Mouse (Mus musculus) G1E (cell line): ENCODE data around the gene Hmox2. TPM values are rescaled to one million over a fixed set of nuclear protein-coding genes. Genes with fewer than 3 reads are reported as not detected.
A peak's percentile ranks its signal among the peaks of the same experiment; 100 is the strongest.

Experiments
- ATAC-seq: 2 replicates; pipeline ENCODE4 v1.8.0; 2016; ENCODE audit warnings: mild to moderate bottlenecking; ENCODE audit not compliant: insufficient number of reproducible peaks, poor library complexity, low FRiP score, severe bottlenecking; ENCODE audit errors: extremely low read depth
- DNase-seq: peaks from one replicate; pipeline ENCODE4 v3.0.0; 2012; ENCODE audit warnings: low spot score
- H3K27me3 ChIP-seq: 2 replicates; pipeline ENCODE4 v1.6.1; 2012; ENCODE audit warnings: mild to moderate bottlenecking, low read length, inconsistent platforms; ENCODE audit not compliant: insufficient read depth
- H3K36me3 ChIP-seq: replicated peaks from 2 replicates; pipeline ENCODE3; 2012; ENCODE audit warnings: mild to moderate bottlenecking, inconsistent platforms
- H3K4me1 ChIP-seq: 2 replicates; pipeline ENCODE4 v1.6.1; 2012; ENCODE audit warnings: low read depth, low read length, inconsistent platforms, mixed read lengths; ENCODE audit not compliant: insufficient read depth
- H3K4me3 ChIP-seq: 2 replicates; pipeline ENCODE4 v1.5.1; 2012; ENCODE audit warnings: low read depth, mild to moderate bottlenecking, inconsistent platforms, low read length, moderate library complexity, mixed read lengths
- H3K9me3 ChIP-seq: replicated peaks from 2 replicates; pipeline ENCODE4 v1.6.1; 2012; ENCODE audit warnings: inconsistent platforms
- CTCF ChIP-seq: IDR thresholded peaks from 2 replicates; pipeline ENCODE4 v1.5.1; 2012; ENCODE audit warnings: low read depth, low read length, inconsistent platforms, mixed read lengths
- GATA1 ChIP-seq: IDR thresholded peaks from 2 replicates; pipeline ENCODE4 v1.6.1; 2012; ENCODE audit warnings: borderline replicate concordance, low read length, inconsistent platforms, mixed read lengths
- GATA2 ChIP-seq: IDR thresholded peaks from 2 replicates; pipeline ENCODE4 v1.6.1; 2012; ENCODE audit warnings: low read depth, low read length, inconsistent platforms, borderline replicate concordance
- POLR2AphosphoS5 ChIP-seq: IDR thresholded peaks from 2 replicates; pipeline ENCODE4 v1.6.1; 2012; ENCODE audit warnings: low read depth, low read length, inconsistent platforms; ENCODE audit not compliant: insufficient replicate concordance
- TAL1 ChIP-seq: conservative IDR thresholded peaks from 2 replicates; pipeline ENCODE4 v1.6.1; 2012; ENCODE audit warnings: low read depth, low read length, inconsistent platforms, mixed read lengths
- polyA plus RNA-seq: library from polyadenylated mRNA; stranded (reverse); fragments of >175 nt; gene quantifications from 2 replicates; pipeline ENCODE4 v1.2.3, GENCODE M21; 2012
- total RNA-seq, 2 experiments: library from RNA; stranded (forward) in 1 of 2; stranded (reverse) in 1 of 2; fragments of 200-1000 nt in 1 of 2; fragments of >200 nt in 1 of 2; fragmentation: Nextera tagmentation in 1 of 2; gene quantifications; 2 replicates each; pipeline ENCODE4 v1.2.3; 2014 to 2017

Gene Hmox2
- total and polyA plus RNA-seq, 3 experiments, result 2.3 to 43.0 (median 37.2) TPM

- DNase-seq (no peak), ATAC-seq (no peak)
- H3K9me3 ChIP-seq, result no peaks in the 10 kb centered on the region
- H3K4me1 ChIP-seq, result peaks cover 25% of the 10 kb centered on the region
- TF ChIP-seq POLR2AphosphoS5 (no peak), GATA2 (no peak), CTCF (no peak), GATA1 (no peak), TAL1 (no peak)
- peak overlapping the region; percentile 85 for H3K4me3 ChIP-seq
- peaks cover 10% of the 10 kb centered on the region for H3K36me3 ChIP-seq
- no peaks in the 10 kb centered on the region; the same call in 1 of the 2 replicates for H3K27me3 ChIP-seq
These were observed 63.2 kb downstream of the Hmox2 start for GRCm38 (mm10) chr16:4789311-4789768.

DNA sequence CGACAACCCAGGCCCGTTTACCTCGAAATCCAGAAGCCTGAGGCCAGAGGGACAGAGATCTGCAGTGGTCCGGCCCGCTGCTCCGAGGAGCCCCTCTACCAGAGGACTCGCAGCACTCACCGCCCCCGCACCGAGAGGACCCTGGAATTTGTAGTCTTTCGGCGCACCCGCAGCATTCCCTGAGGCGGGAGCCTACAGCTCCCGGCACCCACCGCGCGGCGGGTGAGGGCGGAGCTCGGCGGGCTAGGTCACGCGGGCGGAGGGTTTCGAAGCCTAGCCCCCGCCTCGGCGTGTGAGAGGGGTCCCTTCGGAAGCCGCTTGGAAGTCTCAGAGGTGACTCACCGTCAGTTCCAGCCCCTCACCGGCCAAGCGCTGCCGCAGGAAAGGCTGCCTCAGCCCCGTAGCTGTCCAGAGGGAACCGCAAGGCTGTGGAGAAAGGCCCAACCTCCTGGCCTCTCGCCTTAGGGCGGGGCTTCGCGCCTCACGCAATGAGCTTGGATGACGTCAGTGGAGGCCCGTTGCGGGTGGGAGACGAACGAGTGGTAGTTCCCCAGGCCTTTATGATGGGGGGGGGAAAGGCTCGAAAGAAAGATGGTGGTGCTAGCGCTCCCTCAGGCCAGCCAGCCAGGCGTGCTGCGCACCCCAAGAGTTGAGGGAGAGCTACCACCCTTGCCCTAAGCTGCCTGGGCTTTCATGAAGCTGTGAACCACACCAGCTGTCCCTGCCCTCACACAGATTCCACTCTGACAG lies 63.8 kb downstream of the Hmox2 start, which contains the start of gene Cdip1:
Cdip1 (minus strand) TSS at position 483 of the 750 bp plus-strand sequence.
- peak; percentile 76 for DNase-seq
- Histone ChIP-seq H3K4me1 (peaks cover 25% of the 10 kb centered on the region), H3K4me3 (peak within 1 kb of the TSS; percentile 85), H3K27me3 (no peaks in the 10 kb centered on the region; the same call in 1 of the 2 replicates), H3K36me3 (peaks cover 7% of the 10 kb centered on the region), H3K9me3 (no peaks in the 10 kb centered on the region)
- TF ChIP-seq TAL1 (no peak), GATA2 (no peak), GATA1 (no peak), POLR2AphosphoS5 (no peak), CTCF (no peak)
- ATAC-seq, result peak; percentile 83

DNA sequence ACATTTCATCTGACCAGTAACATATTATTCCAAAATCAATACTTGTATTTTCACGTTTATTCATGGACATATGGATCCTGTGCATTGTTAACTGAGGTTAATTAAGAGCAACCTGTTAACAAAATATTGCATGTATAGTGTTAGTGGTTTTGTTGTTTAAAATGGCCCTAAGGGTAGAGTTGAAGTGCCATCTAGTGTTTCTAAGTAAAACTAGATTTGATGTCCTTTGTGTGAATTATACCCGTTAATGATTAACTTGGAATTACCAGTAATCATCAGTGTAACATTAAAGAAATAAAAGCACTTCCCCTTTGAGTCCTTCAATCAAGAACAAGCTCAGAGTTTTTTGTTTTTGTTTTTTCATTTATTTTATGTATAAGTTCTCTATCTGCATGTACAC lies 65.2 kb downstream of the Hmox2 start:
- TF ChIP-seq TAL1 (no peak), GATA1 (no peak), GATA2 (no peak), CTCF (no peak), POLR2AphosphoS5 (no peak)
- Histone ChIP-seq H3K4me3 (no peak overlapping the region), H3K27me3 (peaks cover 3% of the 10 kb centered on the region), H3K36me3 (peaks cover 5% of the 10 kb centered on the region), H3K4me1 (peaks cover 25% of the 10 kb centered on the region), H3K9me3 (no peaks in the 10 kb centered on the region)
- ATAC-seq, result no peak
- DNase-seq, result no peak

GRCm38 (mm10) chr16:4796631-4797030 lies 70.5 kb downstream of the Hmox2 start:
- Histone ChIP-seq H3K4me1 (no peaks in the 10 kb centered on the region), H3K9me3 (no peaks in the 10 kb centered on the region), H3K27me3 (peaks cover 3% of the 10 kb centered on the region), H3K36me3 (no peaks in the 10 kb centered on the region), H3K4me3 (no peak overlapping the region)
- ATAC-seq (no peak), DNase-seq (no peak)
- TF ChIP-seq POLR2AphosphoS5 (no peak), GATA2 (no peak), TAL1 (no peak), GATA1 (no peak), CTCF (no peak)

Other genes starting within 250 kb of the Hmox2 start
- 5.9 and 8.6 TPM in 2 replicates for gene Srl, start 184.5 kb upstream of the Hmox2 start, total RNA-seq (2014; fragmentation: Nextera tagmentation)
- 5.3 and 8.5 TPM in 2 replicates for gene Srl, start 184.5 kb upstream of the Hmox2 start, total RNA-seq (2017)
- gene Srl, start 184.5 kb upstream of the Hmox2 start, polyA plus RNA-seq, result 2.3 and 3.5 TPM in 2 replicates
- gene Tfap4, start 166.5 kb upstream of the Hmox2 start, total RNA-seq (2014; fragmentation: Nextera tagmentation), result 46.3 and 69.0 TPM in 2 replicates
- gene Tfap4, start 166.5 kb upstream of the Hmox2 start, total RNA-seq (2017), result 23.2 and 26.0 TPM in 2 replicates
- 81.1 and 87.0 TPM in 2 replicates for gene Tfap4, start 166.5 kb upstream of the Hmox2 start, polyA plus RNA-seq
- 2.6 and 2.8 TPM in 2 replicates for gene Glis2, start 131.6 kb upstream of the Hmox2 start, total RNA-seq (2014; fragmentation: Nextera tagmentation)
- 1.0 and 1.2 TPM in 2 replicates for gene Glis2, start 131.6 kb upstream of the Hmox2 start, total RNA-seq (2017)
- 2.6 and 3.0 TPM in 2 replicates for gene Glis2, start 131.6 kb upstream of the Hmox2 start, polyA plus RNA-seq
- gene Pam16, start 101.4 kb upstream of the Hmox2 start, total RNA-seq (2014; fragmentation: Nextera tagmentation), result 65.3 and 70.0 TPM in 2 replicates
- gene Pam16, start 101.4 kb upstream of the Hmox2 start, total RNA-seq (2017), result 41.7 and 48.3 TPM in 2 replicates
- gene Pam16, start 101.4 kb upstream of the Hmox2 start, polyA plus RNA-seq, result 35.3 and 51.6 TPM in 2 replicates
- 0.30 TPM in 1 of 2 replicates, not detected in the other for gene Vasn, start 86.4 kb upstream of the Hmox2 start, total RNA-seq (2014; fragmentation: Nextera tagmentation)
- 0.05 and 0.12 TPM in 2 replicates for gene Vasn, start 86.4 kb upstream of the Hmox2 start, total RNA-seq (2017)
- 0.03 and 0.04 TPM in 2 replicates for gene Vasn, start 86.4 kb upstream of the Hmox2 start, polyA plus RNA-seq
- gene Dnaja3, start 86.4 kb upstream of the Hmox2 start, total RNA-seq (2014; fragmentation: Nextera tagmentation), result 53.1 and 56.1 TPM in 2 replicates
- gene Dnaja3, start 86.4 kb upstream of the Hmox2 start, total RNA-seq (2017), result 63.5 and 73.2 TPM in 2 replicates
- 23.9 and 33.1 TPM in 2 replicates for gene Dnaja3, start 86.4 kb upstream of the Hmox2 start, polyA plus RNA-seq
- 74.9 and 94.3 TPM in 2 replicates for gene Coro7, start 46.6 kb upstream of the Hmox2 start, total RNA-seq (2014; fragmentation: Nextera tagmentation)
- gene Coro7, start 46.6 kb upstream of the Hmox2 start, total RNA-seq (2017), result 33.0 and 34.8 TPM in 2 replicates
- gene Coro7, start 46.6 kb upstream of the Hmox2 start, polyA plus RNA-seq, result 159 and 205 TPM in 2 replicates
- gene Nmral1, start 7.0 kb upstream of the Hmox2 start, total RNA-seq (2014; fragmentation: Nextera tagmentation), result 32.9 and 33.3 TPM in 2 replicates
- gene Nmral1, start 7.0 kb upstream of the Hmox2 start, total RNA-seq (2017), result 33.8 and 34.8 TPM in 2 replicates
- gene Nmral1, start 7.0 kb upstream of the Hmox2 start, polyA plus RNA-seq, result 7.3 and 13.0 TPM in 2 replicates
- gene Cdip1, start 63.9 kb downstream of the Hmox2 start, total RNA-seq (2014; fragmentation: Nextera tagmentation), result 12.6 and 16.2 TPM in 2 replicates
- 11.4 and 12.0 TPM in 2 replicates for gene Cdip1, start 63.9 kb downstream of the Hmox2 start, total RNA-seq (2017)
- 25.5 and 31.9 TPM in 2 replicates for gene Cdip1, start 63.9 kb downstream of the Hmox2 start, polyA plus RNA-seq
- gene 4930562C15Rik, start 109.1 kb downstream of the Hmox2 start, total RNA-seq (2014; fragmentation: Nextera tagmentation), result not detected in 2 replicates
- gene 4930562C15Rik, start 109.1 kb downstream of the Hmox2 start, total RNA-seq (2017), result 0.06 and 0.16 TPM in 2 replicates
- not detected in 2 replicates for gene 4930562C15Rik, start 109.1 kb downstream of the Hmox2 start, polyA plus RNA-seq
- gene Ubald1, start 154.0 kb downstream of the Hmox2 start, total RNA-seq (2014; fragmentation: Nextera tagmentation), result 58.9 and 70.4 TPM in 2 replicates
- gene Ubald1, start 154.0 kb downstream of the Hmox2 start, total RNA-seq (2017), result 6.9 and 7.2 TPM in 2 replicates
- gene Ubald1, start 154.0 kb downstream of the Hmox2 start, polyA plus RNA-seq, result 189 and 228 TPM in 2 replicates
- gene Mgrn1, start 159.9 kb downstream of the Hmox2 start, total RNA-seq (2014; fragmentation: Nextera tagmentation), result 30.4 and 32.1 TPM in 2 replicates
- 16.1 and 18.6 TPM in 2 replicates for gene Mgrn1, start 159.9 kb downstream of the Hmox2 start, total RNA-seq (2017)
- 19.3 and 22.5 TPM in 2 replicates for gene Mgrn1, start 159.9 kb downstream of the Hmox2 start, polyA plus RNA-seq
- 21.7 and 23.1 TPM in 2 replicates for gene Nudt16l1, start 212.4 kb downstream of the Hmox2 start, total RNA-seq (2014; fragmentation: Nextera tagmentation)
- 20.5 and 21.6 TPM in 2 replicates for gene Nudt16l1, start 212.4 kb downstream of the Hmox2 start, total RNA-seq (2017)
- 37.8 and 42.9 TPM in 2 replicates for gene Nudt16l1, start 212.4 kb downstream of the Hmox2 start, polyA plus RNA-seq
- gene Anks3, start 237.8 kb downstream of the Hmox2 start, total RNA-seq (2014; fragmentation: Nextera tagmentation), result 32.2 and 36.6 TPM in 2 replicates
- gene Anks3, start 237.8 kb downstream of the Hmox2 start, total RNA-seq (2017), result 17.5 and 27.5 TPM in 2 replicates
- 24.2 and 24.4 TPM in 2 replicates for gene Anks3, start 237.8 kb downstream of the Hmox2 start, polyA plus RNA-seq